Mouse (Mus musculus): ENCODE results near the gene Dnah12. TPM values are rescaled to one million over a fixed set of nuclear protein-coding genes. Genes with fewer than 3 reads are reported as not detected.
A peak's percentile ranks its signal among the peaks of the same experiment; 100 is the strongest.
"Not testable (repeated sequence)": the region's sequence is repeated elsewhere in the genome, so short reads cannot be mapped to it uniquely, and the experiment has no call there.

Gene Dnah12
- total RNA-seq, 2 experiments from 2014 or later, result 0.07 to 0.13 TPM

DNA sequence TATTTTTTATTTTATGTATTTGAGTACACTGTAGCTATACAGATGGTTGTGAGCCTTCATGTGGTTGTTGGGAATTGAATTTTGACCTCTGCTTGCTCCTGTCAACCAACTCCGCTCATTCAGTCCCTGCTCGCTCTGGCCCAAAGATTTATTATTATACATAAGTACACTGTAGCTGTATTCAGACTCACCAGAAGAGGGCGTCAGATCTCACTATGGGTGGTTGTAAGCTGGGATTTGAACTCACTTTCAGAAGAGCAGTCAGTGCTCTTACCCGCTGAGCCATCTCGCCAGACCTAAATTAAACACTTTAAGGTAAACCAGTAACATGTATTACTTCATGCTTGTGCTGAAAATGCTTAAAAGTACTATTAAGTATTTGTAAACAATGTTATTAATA lies 12.2 kb downstream of the Dnah12 start:
- ATAC-seq (ENCODE audit: poor library complexity, severe bottlenecking), result not testable (repeated sequence)

DNA sequence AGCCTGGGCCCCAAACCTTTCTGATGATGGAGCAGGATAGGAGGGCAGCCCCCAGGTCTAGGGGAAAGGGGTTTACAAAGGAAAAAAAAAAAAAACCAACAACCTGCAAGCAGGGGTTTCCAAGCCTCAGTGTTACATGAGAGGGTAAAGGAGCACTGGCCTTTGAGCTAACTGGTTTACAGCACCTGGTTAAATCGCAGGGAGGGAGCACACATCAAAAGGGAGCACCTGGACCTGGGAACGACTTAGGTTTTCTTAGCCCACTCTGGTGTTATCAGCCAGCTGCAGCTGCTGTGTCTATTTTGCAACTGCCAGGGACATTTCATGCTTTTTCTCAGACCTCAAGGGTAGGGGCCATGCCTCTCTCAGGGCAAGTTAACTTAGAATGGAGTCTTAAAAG lies 26.6 kb downstream of the Dnah12 start:
- not testable (repeated sequence) for ATAC-seq (ENCODE audit: poor library complexity, severe bottlenecking)

DNA sequence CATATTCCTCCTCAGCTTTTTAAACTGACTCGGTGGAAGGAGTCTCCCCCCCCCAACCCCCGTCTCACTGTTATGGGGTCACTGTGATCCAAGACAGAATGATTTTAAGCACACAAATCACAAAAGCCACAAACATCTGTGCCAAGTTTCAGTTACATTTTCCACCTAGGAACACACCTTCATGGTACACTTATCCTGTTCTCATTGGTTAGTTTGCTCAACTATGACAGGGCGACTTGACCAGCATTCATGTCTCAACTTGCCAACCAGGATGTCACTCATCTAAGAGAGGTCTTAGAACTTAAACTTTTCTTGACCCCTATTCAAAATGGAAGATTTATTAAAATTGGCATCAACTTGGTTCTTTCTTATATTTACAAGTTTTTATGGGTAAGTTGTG lies 31.8 kb downstream of the Dnah12 start:
- ATAC-seq (ENCODE audit: poor library complexity, severe bottlenecking), result no peak

DNA sequence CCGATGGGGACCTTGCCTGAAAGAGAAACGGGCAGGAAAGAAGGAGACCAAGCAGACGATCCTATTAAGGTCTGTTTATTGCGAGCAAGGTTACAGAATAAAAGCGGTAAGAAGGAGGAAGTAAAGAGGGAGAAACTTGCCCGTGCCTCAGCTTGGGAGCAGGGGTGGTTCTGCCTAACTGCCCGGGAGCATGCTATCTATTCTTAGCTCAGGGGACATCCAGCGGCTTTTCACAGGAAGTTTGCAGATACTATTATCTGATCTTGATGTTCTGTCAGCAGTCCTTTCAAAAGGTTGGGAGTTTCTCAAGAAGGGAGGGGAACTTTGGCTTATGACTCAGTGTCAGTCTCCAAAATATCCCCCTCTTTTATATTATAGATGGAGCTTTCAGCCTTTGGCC lies 65.5 kb downstream of the Dnah12 start:
- no peak; the same call in 1 of the 2 replicates for ATAC-seq (ENCODE audit: poor library complexity, severe bottlenecking)

DNA sequence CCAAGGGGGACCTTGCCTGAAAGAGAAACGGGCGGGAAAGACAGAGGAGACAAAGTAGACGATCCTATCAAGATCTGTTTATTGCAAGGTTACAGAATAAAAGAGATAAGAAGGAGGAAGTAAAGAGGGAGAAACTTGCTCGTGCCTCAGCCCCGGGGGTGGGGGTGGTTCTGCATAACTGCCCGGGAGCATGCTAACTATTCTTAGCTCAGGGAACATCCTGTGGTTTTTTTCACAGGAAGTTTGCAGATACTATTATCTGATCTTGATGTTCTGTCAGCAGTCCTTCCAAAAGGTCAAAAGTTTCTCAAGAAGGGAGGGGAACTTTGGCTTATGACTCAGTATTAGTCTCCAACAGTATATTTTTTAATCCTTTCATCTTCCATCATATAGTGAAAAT lies 71.8 kb downstream of the Dnah12 start:
- ATAC-seq (ENCODE audit: poor library complexity, severe bottlenecking), result peak; percentile 52; the same call in 1 of the 2 replicates

DNA sequence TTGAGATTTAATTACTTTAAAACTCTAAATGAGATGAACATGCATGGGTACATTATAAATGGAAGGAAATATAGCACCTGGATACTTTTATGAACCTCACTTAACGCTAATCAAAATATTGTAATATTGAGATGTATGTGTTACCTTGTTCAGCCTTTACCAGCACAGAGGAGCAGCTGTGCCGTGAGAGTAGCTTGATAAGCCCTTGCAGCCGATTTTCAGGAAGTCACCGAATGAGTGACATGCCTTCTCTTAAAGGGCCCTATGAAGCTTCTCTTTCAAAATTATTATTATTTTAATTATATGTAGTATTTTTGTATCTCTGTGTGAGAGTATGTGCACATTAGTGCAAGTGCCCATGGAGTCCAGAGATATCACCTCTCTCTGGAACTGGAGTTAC lies 75.1 kb downstream of the Dnah12 start:
- ATAC-seq (ENCODE audit: poor library complexity, severe bottlenecking), result no peak

DNA sequence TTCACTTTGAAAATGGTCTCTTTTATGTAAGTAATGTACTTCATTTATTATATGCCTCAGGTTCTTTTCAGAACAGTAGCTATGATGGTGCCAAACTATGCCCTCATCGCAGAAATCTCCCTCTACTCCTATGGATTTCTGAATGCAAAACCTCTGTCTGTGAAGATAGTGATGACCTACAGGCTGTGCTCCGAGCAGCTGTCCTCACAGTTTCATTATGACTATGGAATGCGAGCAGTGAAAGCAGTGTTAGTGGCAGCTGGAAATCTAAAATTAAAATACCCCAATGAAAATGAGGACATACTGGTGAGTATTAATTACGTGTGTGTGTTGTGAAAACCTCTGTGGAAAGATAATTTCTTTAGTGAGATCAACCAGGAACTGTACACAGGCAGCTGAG lies 80.5 kb downstream of the Dnah12 start:
- no peak for ATAC-seq (ENCODE audit: poor library complexity, severe bottlenecking)

DNA sequence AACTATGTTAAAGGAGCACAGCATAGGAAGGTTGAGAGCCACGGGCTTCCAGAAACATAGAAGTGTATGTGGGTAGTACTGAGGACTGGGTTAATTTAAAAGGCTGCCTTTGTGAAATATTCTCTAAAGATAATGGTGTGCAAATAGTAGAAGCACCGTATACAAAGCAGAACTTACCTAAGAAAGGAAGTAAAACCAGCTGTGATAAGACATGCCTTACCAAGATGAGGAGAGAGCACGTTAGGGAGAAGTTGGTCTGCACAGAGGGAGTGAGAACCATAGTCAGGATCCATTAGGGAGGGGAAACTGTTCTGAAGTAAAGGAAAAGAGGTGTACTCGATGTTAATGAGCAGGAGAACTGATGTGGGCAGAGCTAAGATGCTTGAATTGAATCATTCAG lies 90.7 kb downstream of the Dnah12 start:
- peak; percentile 35 for ATAC-seq (ENCODE audit: poor library complexity, severe bottlenecking)

DNA sequence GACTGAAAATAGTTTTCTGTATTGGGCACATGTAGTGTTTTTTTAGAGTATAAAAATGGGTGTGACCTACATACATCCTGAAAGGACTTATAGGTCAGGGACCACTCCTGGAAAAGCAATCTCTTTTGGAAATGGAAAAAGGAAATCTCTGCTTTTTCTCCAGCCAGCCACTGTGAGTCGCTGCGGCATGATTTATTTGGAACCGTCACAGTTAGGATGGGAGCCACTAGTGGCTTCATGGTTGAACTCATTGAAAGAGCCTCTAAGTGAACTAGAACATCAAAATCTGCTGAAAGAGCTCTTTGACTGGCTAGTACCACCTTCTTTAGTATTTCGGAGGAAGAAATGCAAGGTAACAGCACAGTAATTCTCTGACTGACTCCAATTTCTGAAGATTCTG lies 92.6 kb downstream of the Dnah12 start:
- no peak for ATAC-seq (ENCODE audit: poor library complexity, severe bottlenecking)

DNA sequence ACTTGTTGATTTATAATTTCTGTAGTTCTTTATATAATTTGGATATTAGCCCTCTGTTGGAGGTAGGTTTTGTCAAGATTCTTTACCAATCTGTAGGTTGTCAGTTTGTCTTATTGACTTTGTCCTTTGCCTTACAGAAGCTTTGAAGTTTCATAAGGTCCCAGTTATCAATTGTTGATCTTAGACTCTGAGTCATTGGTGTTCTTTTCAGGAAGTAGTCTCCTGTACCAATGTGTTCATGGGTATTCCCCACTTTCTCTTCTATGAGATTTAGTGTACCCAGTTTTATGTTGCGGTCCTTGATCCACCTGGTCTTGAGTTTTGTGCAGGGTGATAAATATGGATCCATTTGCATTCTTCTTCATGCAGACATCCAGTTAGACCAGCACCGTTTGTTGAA lies 101.4 kb downstream of the Dnah12 start:
- no peak for ATAC-seq (ENCODE audit: poor library complexity, severe bottlenecking)

DNA sequence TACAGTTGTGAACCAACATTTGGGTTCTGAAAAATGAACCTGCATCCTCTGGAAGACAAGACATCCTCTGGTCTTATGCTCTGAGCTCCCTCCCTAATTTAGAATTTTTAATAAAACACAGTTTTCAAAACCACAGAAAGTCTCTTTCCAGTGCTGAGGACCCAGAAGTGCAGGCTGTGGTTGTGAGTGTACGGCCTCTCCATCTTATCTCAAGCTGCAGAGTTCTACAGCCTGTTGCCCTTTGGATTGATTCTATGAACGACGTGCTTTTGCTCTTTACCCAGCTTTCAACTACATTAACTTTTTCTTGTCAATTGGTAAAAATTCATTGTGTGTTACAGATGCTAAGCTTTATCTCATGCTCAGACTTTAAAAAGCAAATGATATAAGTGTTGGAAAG lies 105.3 kb downstream of the Dnah12 start:
- no peak for ATAC-seq (ENCODE audit: poor library complexity, severe bottlenecking)

DNA sequence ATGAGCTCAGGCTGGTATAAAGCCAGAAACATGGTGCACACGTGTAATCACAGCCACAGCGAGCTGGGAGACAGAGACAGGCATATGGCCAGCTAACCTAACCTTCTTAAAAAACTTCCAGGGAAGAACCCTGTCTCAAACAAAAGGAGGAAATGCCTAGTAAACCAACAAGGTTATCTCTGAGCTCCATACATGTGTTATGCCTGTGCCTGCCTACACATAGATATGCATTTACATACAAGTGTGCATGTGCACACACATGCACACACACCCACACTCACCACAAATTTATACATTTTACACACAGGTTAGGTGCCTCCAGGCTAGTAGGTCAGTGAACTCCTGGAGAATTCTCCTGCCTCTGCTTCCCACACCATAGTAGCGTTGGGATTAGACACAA lies 106.2 kb downstream of the Dnah12 start:
- ATAC-seq (ENCODE audit: poor library complexity, severe bottlenecking), result no peak

DNA sequence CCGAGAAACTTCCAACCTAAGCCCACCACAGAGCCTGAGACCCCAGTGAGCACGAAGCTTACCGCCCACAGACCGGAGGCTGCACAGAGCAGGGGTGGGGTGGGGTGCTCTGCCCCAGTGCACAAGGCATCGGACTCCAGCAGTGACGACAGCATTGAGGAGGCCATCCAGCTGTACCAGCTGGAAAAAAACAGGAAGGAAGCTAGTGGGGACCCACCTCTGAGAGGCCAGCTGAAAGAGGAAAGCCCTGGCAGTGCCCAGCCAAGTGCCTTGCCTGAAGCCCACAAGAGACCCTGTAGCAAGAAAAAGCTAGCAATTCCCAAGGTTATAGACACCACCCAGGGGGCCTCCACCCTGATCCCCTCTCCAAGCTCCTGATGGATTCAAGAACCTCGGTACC lies 112.4 kb downstream of the Dnah12 start:
- ATAC-seq (ENCODE audit: poor library complexity, severe bottlenecking), result peak; percentile 96

DNA sequence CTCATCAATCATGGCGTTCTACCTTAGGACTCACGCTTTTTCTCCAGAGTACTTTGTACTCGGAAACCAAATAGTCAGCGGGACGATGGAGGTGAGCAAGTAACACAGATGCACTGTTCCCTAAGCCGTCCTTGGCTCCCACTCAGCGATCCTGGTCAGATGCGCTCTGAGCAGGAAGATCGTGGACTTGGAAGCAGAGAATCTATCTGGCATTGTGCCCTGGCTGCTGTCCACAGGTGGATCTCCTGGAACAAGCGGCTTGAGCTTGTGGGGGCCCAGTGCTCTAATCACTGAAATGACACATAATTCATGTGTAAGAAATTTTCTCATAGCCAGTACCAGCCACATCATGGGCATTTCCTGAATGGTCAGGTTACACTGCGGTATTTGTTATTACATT lies 119.7 kb downstream of the Dnah12 start:
- ATAC-seq (ENCODE audit: poor library complexity, severe bottlenecking), result no peak

DNA sequence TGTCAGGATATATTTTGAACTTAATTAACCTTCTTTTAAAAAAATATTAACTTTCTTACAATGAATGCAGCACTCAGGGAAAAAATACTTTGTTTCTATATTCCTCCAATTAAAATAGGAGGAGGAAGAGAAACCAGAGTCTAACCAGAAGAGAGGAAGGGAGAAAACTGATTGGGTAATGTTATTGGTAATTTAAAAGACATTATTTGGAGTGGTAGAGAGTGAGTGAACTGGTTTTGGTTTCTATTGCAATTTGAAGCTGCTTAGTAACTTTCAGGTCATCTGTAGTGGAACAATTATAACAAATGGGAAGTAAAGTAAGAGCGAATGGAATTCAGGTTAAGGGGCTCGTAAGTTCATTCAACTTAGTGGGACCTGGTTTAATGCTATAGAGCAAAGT lies 120.8 kb downstream of the Dnah12 start:
- peak; percentile 85 for ATAC-seq (ENCODE audit: poor library complexity, severe bottlenecking)

DNA sequence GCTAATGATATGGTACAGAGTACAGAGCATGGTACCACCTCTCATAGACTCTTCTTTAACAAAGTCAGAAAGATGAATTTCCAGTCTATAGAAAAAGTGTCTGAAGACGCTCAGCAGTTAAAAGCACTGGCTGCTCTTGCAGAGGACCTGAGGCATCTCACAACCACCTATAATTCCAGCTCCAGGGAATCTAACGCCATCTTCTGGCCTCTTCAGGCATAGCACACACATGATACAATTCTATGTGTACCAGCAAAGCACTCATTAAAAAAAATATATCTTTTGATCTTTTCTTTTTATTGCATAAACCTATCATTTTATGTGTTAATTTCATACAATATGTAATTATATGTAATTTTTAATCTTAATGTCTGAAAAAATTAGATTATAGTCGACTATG lies 121.8 kb downstream of the Dnah12 start:
- ATAC-seq (ENCODE audit: poor library complexity, severe bottlenecking), result no peak

DNA sequence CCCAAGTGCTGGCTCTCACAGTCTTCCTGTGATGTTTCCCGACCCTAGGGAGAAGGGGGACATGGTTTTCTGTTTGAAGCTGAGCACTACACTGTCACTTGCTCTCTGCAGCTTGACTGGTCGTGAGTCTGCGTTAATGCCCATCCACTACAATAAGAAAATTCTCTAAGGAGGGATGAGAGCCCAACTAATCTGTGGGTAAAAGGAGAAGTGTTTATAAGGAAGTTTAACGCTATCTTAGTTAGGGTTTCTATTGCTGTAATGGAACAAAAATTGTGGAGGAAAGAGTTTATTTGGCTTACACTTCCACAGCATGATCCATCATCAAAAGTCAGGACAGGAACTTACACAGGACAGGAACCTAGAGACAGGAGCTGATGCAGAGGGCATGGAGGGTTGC lies 123.7 kb downstream of the Dnah12 start:
- peak; percentile 52 for ATAC-seq (ENCODE audit: poor library complexity, severe bottlenecking)

DNA sequence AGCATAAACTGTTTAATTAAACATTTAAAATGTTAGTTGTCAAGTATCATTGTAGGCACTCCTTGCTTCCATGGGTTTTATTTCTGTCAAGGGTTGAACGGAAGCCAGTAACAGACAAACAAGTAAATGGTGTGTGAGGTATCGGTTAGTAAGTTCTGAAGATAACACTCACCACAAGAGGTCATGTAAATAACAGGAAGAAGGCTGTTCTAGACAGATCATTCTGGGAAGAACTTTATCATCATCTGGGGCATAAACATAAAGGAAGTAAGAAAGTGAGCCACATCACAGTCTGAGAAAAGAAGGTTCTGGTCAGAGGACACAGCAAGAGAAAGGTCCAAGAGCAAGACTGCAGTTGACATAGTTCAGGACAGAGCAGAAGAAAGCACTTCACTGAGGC lies 132.9 kb downstream of the Dnah12 start:
- peak; percentile 30; the same call in 1 of the 2 replicates for ATAC-seq (ENCODE audit: poor library complexity, severe bottlenecking)

DNA sequence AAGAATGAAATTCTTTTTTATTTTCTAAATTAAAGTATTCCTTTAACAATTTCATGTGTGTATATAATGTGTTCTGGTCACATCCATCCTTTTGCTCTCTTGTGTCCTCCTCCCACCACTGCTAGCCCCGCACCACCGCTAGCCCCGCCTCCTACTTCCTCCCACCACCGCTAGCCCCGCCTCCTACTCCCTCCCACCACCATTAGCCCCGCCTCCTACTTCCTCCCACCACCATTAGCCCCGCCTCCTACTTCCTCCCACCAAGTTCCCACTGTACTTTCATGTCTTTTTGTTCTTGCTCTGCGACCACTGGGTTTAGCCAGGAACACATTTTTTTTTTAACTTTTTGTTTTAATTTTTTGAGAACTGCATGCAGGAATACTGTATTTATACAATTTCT lies 160.0 kb downstream of the Dnah12 start:
- ATAC-seq (ENCODE audit: poor library complexity, severe bottlenecking), result peak; percentile 59

DNA sequence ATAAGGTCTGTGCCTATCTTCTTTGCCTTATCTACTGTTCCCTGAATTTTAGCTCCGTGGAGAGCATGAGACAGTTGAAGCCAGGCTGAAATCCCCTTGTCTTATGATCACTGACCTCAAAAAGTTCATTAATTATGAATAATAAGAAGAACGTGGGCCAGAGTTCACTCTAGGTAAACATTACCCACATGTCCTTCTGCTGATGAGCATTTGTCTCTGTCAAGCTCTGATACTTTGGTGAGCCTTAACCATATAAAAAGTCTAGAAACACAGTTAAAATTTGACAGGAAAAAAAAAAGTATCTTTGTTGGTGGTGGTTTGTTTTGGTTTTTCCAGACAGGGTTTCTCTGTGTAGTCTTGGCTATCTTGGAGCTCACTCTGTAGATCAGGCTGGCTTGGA lies 161.0 kb downstream of the Dnah12 start:
- no peak for ATAC-seq (ENCODE audit: poor library complexity, severe bottlenecking)

DNA sequence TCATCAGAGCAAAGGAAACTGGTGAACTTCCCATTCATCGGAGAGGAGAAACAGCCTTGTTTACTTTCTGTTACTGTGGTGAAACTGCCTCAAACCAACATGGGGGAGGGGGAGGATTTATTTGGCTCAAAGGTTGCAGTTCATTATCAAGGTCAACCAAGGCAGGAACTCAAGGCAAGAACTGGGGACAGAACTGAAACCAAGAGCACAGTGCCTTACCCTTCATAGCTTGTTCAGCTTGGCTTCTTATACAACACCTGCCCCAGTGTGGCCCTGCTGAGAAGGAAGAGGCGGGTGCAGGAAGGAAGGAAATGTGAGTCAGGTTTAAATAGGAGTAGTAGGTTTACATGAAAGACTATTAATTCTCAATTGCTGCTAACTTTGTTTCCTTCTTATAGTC lies 165.3 kb downstream of the Dnah12 start:
- peak; percentile 82 for ATAC-seq (ENCODE audit: poor library complexity, severe bottlenecking)

DNA sequence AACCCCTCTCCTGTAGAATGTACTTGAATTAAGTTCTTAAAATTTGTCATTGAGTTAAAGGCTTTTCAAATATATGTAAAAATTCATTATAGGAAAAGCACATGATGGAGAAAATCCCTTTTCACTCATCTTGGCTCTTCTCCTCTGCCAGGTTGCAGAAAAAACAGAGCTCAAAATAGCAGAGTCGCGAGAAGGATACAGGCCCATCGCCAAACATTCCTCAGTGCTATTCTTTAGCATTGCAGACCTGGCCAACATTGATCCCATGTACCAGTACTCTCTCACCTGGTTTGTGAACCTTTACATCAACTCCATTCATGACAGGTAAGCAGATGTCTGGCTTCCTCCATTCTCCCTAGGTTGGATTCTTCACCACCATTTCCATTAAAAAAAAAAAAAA lies 165.9 kb downstream of the Dnah12 start:
- ATAC-seq (ENCODE audit: poor library complexity, severe bottlenecking), result no peak

DNA sequence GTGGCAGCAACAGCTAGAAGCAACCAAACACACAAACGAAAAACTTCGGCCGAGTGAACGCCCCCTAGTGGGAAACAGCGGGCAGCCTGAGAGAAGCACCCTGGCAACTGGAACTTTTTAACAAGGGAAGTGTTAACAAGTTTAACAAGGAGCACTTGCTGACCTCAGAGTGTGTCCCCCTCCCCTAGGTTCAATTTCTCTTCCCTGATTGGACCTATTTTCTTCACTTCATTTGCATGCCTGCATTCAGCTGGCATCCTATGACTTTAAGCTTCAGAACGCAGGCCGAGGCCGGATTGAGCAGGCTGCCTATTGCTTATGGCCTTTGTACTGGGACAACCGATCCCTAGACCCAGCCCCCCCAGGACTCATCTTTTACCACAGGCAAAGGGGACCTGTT lies 174.3 kb downstream of the Dnah12 start:
- no peak for ATAC-seq (ENCODE audit: poor library complexity, severe bottlenecking)

DNA sequence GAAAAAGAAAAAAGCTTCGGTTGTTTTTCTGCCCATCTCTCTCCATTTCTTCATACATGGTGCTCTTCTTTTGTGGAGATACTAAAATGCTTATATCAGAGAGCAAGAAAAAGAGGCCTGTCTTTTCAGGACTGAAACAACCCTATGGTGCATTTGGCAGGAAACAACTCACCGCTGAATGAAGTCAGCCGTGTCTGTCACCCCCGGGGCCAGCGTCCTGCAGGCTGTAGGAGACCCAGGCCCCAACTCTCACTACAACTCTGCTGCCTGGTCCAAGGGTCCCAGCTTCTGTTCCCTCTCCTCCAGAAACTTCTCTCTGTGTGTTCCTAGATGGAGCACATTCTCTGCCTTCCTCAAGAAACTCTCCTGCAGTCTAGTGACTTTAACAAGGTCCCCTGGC lies 175.2 kb downstream of the Dnah12 start:
- ATAC-seq (ENCODE audit: poor library complexity, severe bottlenecking), result no peak
